Mouse (Mus musculus) hematopoietic multipotent progenitor cell, adult 10-12 weeks (in vitro differentiated cells): ENCODE data around the gene Siglech. TPM values are rescaled to one million over a fixed set of nuclear protein-coding genes. Genes with fewer than 3 reads are reported as not detected.

Source experiments
- polyA plus RNA-seq: library from polyadenylated mRNA; stranded (reverse); fragments of >175 nt; gene quantifications from 2 replicates; pipeline ENCODE4 v1.2.3, GENCODE M21; 2012; ENCODE audit warnings: low replicate concordance

The Siglech gene
- polyA plus RNA-seq = 6.4 and 17.1 TPM in 2 replicates

GRCm38 (mm10) chr7:55767926-55768325 lies at the start of gene Siglech:
Gene Siglech, plus strand, starts transcription at chr7:55768178.

GRCm38 (mm10) chr7:55793952-55794603 lies 26.1 kb downstream of the Siglech start, which contains the start of gene Tubgcp5:
Gene Tubgcp5, plus strand, starts transcription at chr7:55794154.

Other genes with a start within 250 kb of the Siglech start
- gene Tubgcp5, start 26.0 kb downstream of the Siglech start, polyA plus RNA-seq = 1.6 and 3.0 TPM in 2 replicates
- 28.7 and 67.8 TPM in 2 replicates for gene Cyfip1, start 73.6 kb downstream of the Siglech start, polyA plus RNA-seq
- 9.1 and 14.7 TPM in 2 replicates for gene Nipa2, start 194.3 kb downstream of the Siglech start, polyA plus RNA-seq